Mouse (Mus musculus): ENCODE data around the gene Gm20388. TPM values are rescaled to one million over a fixed set of nuclear protein-coding genes. Genes with fewer than 3 reads are reported as not detected.

The Gm20388 gene
- polyA plus RNA-seq, 1 experiment: 28.1 TPM

- H3K4me3 ChIP-seq (ENCODE audit: low read depth, low read length): no peak overlapping the region
- no peaks in the 10 kb centered on the region for H3K9me3 ChIP-seq (replicated peaks; ENCODE audit: control insufficient read depth, insufficient read depth, low read length, poor library complexity, severe bottlenecking)
- H3K9ac ChIP-seq (ENCODE audit: low read depth, poor library complexity, severe bottlenecking): no peak overlapping the region
- no peak overlapping the region for H3K27ac ChIP-seq (ENCODE audit: insufficient read depth, low read length)
- TF ChIP-seq CTCF (IDR thresholded peaks at IDR 0.05; ENCODE audit: low read depth, low read length) (no peak), EP300 (IDR thresholded peaks at IDR 0.05; ENCODE audit: insufficient read depth, low read depth, low read length) (no peak), POLR2A (IDR thresholded peaks at IDR 0.05; ENCODE audit: insufficient read depth, low read length) (no peak)
- H3K4me1 ChIP-seq (ENCODE audit: control insufficient read depth, insufficient read depth, low read length): no peaks in the 10 kb centered on the region
- no peaks in the 10 kb centered on the region for H3K36me3 ChIP-seq (ENCODE audit: control insufficient read depth, insufficient read depth, low read length, poor library complexity, severe bottlenecking)
- no peaks in the 10 kb centered on the region for H3K27me3 ChIP-seq (ENCODE audit: control insufficient read depth, insufficient read depth, low read length, poor library complexity, severe bottlenecking)
Measured at GRCm38 (mm10) chr8:122078321-122078720, 2167.7 kb downstream of the Gm20388 start.

GRCm38 (mm10) chr8:122079093-122079492, 2168.5 kb downstream of the Gm20388 start:
- Histone ChIP-seq H3K27ac (ENCODE audit: insufficient read depth, low read length) (no peak overlapping the region), H3K4me3 (ENCODE audit: low read depth, low read length) (no peak overlapping the region), H3K4me1 (ENCODE audit: control insufficient read depth, insufficient read depth, low read length) (no peaks in the 10 kb centered on the region), H3K36me3 (ENCODE audit: control insufficient read depth, insufficient read depth, low read length, poor library complexity, severe bottlenecking) (no peaks in the 10 kb centered on the region), H3K9ac (ENCODE audit: low read depth, poor library complexity, severe bottlenecking) (no peak overlapping the region), H3K27me3 (ENCODE audit: control insufficient read depth, insufficient read depth, low read length, poor library complexity, severe bottlenecking) (no peaks in the 10 kb centered on the region), H3K9me3 (replicated peaks; ENCODE audit: control insufficient read depth, insufficient read depth, low read length, poor library complexity, severe bottlenecking) (no peaks in the 10 kb centered on the region)
- no peak for TF ChIP-seq EP300 (IDR thresholded peaks at IDR 0.05; ENCODE audit: insufficient read depth, low read depth, low read length)
- no peak for TF ChIP-seq CTCF (IDR thresholded peaks at IDR 0.05; ENCODE audit: low read depth, low read length)
- TF ChIP-seq POLR2A (IDR thresholded peaks at IDR 0.05; ENCODE audit: insufficient read depth, low read length): no peak

GRCm38 (mm10) chr8:122080347-122080746, 2169.7 kb downstream of the Gm20388 start:
- Histone ChIP-seq H3K27ac (ENCODE audit: insufficient read depth, low read length) (no peak overlapping the region), H3K9ac (ENCODE audit: low read depth, poor library complexity, severe bottlenecking) (no peak overlapping the region)

GRCm38 (mm10) chr8:122083401-122083800, 2172.8 kb downstream of the Gm20388 start:
- Histone ChIP-seq H3K4me1 (ENCODE audit: control insufficient read depth, insufficient read depth, low read length) (no peaks in the 10 kb centered on the region), H3K27ac (ENCODE audit: insufficient read depth, low read length) (no peak overlapping the region), H3K9ac (ENCODE audit: low read depth, poor library complexity, severe bottlenecking) (no peak overlapping the region), H3K27me3 (ENCODE audit: control insufficient read depth, insufficient read depth, low read length, poor library complexity, severe bottlenecking) (no peaks in the 10 kb centered on the region), H3K9me3 (replicated peaks; ENCODE audit: control insufficient read depth, insufficient read depth, low read length, poor library complexity, severe bottlenecking) (no peaks in the 10 kb centered on the region), H3K4me3 (ENCODE audit: low read depth, low read length) (no peak overlapping the region), H3K36me3 (ENCODE audit: control insufficient read depth, insufficient read depth, low read length, poor library complexity, severe bottlenecking) (no peaks in the 10 kb centered on the region)
- TF ChIP-seq CTCF (IDR thresholded peaks at IDR 0.05; ENCODE audit: low read depth, low read length) (no peak), POLR2A (IDR thresholded peaks at IDR 0.05; ENCODE audit: insufficient read depth, low read length) (no peak), EP300 (IDR thresholded peaks at IDR 0.05; ENCODE audit: insufficient read depth, low read depth, low read length) (no peak)

More at GRCm38 (mm10) chr8:122080347-122080746, 2169.7 kb downstream of the Gm20388 start:
- no peak for TF ChIP-seq POLR2A (IDR thresholded peaks at IDR 0.05; ENCODE audit: insufficient read depth, low read length)
- no peak for TF ChIP-seq CTCF (IDR thresholded peaks at IDR 0.05; ENCODE audit: low read depth, low read length)
- no peak for TF ChIP-seq EP300 (IDR thresholded peaks at IDR 0.05; ENCODE audit: insufficient read depth, low read depth, low read length)
- no peak overlapping the region for H3K4me3 ChIP-seq (ENCODE audit: low read depth, low read length)
- H3K27me3 ChIP-seq (ENCODE audit: control insufficient read depth, insufficient read depth, low read length, poor library complexity, severe bottlenecking): no peaks in the 10 kb centered on the region
- no peaks in the 10 kb centered on the region for H3K4me1 ChIP-seq (ENCODE audit: control insufficient read depth, insufficient read depth, low read length)
- no peaks in the 10 kb centered on the region for H3K36me3 ChIP-seq (ENCODE audit: control insufficient read depth, insufficient read depth, low read length, poor library complexity, severe bottlenecking)
- H3K9me3 ChIP-seq (replicated peaks; ENCODE audit: control insufficient read depth, insufficient read depth, low read length, poor library complexity, severe bottlenecking): no peaks in the 10 kb centered on the region

- no peaks in the 10 kb centered on the region for H3K9me3 ChIP-seq (replicated peaks; ENCODE audit: control insufficient read depth, insufficient read depth, low read length, poor library complexity, severe bottlenecking)
- H3K9ac ChIP-seq (ENCODE audit: low read depth, poor library complexity, severe bottlenecking): no peak overlapping the region
- H3K4me1 ChIP-seq (ENCODE audit: control insufficient read depth, insufficient read depth, low read length): no peaks in the 10 kb centered on the region
- H3K27ac ChIP-seq (ENCODE audit: insufficient read depth, low read length): no peak overlapping the region
- no peak overlapping the region for H3K4me3 ChIP-seq (ENCODE audit: low read depth, low read length)
- no peaks in the 10 kb centered on the region for H3K27me3 ChIP-seq (ENCODE audit: control insufficient read depth, insufficient read depth, low read length, poor library complexity, severe bottlenecking)
- no peak for TF ChIP-seq EP300 (IDR thresholded peaks at IDR 0.05; ENCODE audit: insufficient read depth, low read depth, low read length)
- TF ChIP-seq CTCF (IDR thresholded peaks at IDR 0.05; ENCODE audit: low read depth, low read length): no peak
- no peak for TF ChIP-seq POLR2A (IDR thresholded peaks at IDR 0.05; ENCODE audit: insufficient read depth, low read length)
- no peaks in the 10 kb centered on the region for H3K36me3 ChIP-seq (ENCODE audit: control insufficient read depth, insufficient read depth, low read length, poor library complexity, severe bottlenecking)
Measured at GRCm38 (mm10) chr8:122084145-122084544, 2173.5 kb downstream of the Gm20388 start.

GRCm38 (mm10) chr8:122084726-122085410, 2174.2 kb downstream of the Gm20388 start:
- no peaks in the 10 kb centered on the region for H3K36me3 ChIP-seq (ENCODE audit: control insufficient read depth, insufficient read depth, low read length, poor library complexity, severe bottlenecking)
- H3K27me3 ChIP-seq (ENCODE audit: control insufficient read depth, insufficient read depth, low read length, poor library complexity, severe bottlenecking): no peaks in the 10 kb centered on the region
- H3K9ac ChIP-seq (ENCODE audit: low read depth, poor library complexity, severe bottlenecking): no peak overlapping the region
- TF ChIP-seq POLR2A (IDR thresholded peaks at IDR 0.05; ENCODE audit: insufficient read depth, low read length) (no peak), EP300 (IDR thresholded peaks at IDR 0.05; ENCODE audit: insufficient read depth, low read depth, low read length) (no peak), CTCF (IDR thresholded peaks at IDR 0.05; ENCODE audit: low read depth, low read length) (no peak)
- no peak overlapping the region for H3K4me3 ChIP-seq (ENCODE audit: low read depth, low read length)
- H3K4me1 ChIP-seq (ENCODE audit: control insufficient read depth, insufficient read depth, low read length): no peaks in the 10 kb centered on the region
- H3K27ac ChIP-seq (ENCODE audit: insufficient read depth, low read length): no peak overlapping the region
- H3K9me3 ChIP-seq (replicated peaks; ENCODE audit: control insufficient read depth, insufficient read depth, low read length, poor library complexity, severe bottlenecking): no peaks in the 10 kb centered on the region

All from ES-Bruce4 (cell line).